Mouse (Mus musculus) left cerebral cortex, postnatal 36 days (tissue): ENCODE results near the gene Gmppa. TPM values are rescaled to one million over a fixed set of nuclear protein-coding genes. Genes with fewer than 3 reads are reported as not detected.

Experiments used
- DNase-seq, 2 experiments: peaks; one replicate each; pipeline ENCODE4 v3.0.0; 2021 to 2022; ENCODE audit warnings: low spot score in 2 of 2, mixed read lengths in 1 of 2
- intact Hi-C: fragments of 180-260 bp; cut with DNase I; formaldehyde crosslinking; loops from one replicate; pipeline ENCODE4 v1.15.1; 2025
- total RNA-seq, 2 experiments: library from RNA; stranded (reverse); gene quantifications; 2 replicates each; pipeline ENCODE4 v1.2.3; 2021

Gmppa gene
- total RNA-seq, 2 experiments from 2014 or later = 50.0 to 59.0 TPM

DNA sequence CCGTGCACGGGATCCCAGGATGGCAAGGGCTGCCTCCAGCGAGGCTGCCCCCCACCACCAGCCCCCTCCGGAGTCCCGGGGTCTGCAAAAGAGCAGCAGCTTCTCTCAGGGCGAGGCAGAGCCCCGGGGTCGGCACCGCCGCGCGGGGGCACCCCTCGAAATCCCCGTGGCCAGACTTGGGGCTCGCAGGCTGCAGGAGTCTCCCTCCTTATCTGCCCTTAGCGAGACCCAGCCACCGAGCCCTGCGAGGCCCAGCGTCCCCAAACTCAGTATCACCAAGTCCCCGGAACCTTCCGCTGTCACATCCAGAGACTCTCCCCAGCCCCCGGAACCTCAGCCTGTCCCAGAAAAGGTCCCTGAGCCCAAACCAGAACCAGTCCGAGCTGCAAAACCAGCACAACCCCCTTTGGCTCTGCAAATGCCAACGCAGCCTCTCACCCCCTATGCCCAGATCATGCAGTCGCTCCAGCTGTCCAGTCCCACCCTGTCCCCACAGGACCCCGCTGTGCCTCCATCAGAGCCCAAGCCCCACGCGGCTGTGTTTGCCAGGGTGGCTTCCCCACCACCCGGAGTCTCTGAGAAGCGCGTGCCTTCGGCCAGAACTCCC lies 13.4 kb upstream of the Gmppa start:
- intact Hi-C loops = no loop called here

DNA sequence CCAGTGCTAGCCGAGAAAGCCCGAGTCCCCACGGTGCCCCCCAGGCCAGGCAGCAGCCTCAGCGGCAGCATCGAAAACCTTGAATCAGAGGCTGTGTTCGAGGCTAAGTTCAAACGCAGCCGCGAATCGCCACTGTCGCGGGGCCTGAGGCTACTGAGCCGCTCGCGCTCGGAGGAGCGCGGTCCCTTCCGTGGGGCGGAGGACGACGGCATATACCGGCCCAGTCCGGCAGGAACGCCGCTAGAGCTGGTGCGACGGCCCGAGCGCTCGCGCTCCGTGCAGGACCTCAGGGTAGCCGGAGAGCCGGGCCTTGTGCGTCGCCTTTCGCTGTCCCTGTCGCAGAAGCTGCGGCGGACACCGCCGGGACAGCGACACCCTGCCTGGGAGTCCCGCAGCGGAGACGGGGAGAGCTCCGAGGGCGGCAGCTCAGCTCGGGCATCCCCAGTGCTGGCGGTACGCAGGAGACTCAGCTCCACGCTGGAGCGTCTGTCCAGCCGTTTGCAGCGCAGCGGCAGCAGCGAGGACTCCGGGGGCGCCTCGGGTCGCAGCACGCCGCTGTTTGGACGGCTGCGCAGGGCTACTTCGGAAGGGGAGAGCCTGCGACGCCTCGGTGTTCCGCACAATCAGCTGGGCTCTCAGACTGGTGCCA lies 12.8 kb upstream of the Gmppa start:
- no peak for DNase-seq
- intact Hi-C loops = no loop called here

More for the DNA sequence above, 13.4 kb upstream of the Gmppa start:
- no peak for DNase-seq

DNA sequence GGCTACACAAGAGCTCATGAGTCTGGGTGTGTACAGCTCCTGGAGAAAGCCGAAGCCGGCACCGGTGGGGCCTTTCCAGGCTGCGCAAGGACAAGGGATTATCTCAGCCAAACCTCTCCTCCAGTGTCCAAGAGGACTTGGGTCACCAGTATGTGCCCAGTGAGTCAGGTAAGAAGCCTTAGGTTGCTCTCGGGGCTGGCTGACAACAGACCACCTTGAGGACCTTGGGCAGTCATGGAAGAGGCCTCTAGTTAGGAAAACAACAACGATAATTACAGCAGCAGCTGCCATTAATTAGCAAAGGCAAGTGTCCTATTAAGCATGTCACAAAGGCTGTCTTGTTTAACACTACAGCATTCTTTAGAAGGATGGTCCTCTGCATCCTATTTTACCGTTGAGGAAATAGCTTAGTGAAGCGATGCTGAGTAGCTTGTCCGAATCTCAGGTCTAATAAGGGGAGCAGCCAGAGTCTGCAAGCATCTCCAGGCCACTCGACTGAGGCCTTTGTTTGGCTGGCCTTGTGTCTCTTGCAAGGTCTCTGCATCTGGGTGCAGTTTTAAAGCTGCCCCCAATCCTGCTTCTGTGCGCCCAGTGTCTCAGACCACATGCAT lies 11.8 kb upstream of the Gmppa start:
- intact Hi-C loops = no loop called here
- no peak for DNase-seq

DNA sequence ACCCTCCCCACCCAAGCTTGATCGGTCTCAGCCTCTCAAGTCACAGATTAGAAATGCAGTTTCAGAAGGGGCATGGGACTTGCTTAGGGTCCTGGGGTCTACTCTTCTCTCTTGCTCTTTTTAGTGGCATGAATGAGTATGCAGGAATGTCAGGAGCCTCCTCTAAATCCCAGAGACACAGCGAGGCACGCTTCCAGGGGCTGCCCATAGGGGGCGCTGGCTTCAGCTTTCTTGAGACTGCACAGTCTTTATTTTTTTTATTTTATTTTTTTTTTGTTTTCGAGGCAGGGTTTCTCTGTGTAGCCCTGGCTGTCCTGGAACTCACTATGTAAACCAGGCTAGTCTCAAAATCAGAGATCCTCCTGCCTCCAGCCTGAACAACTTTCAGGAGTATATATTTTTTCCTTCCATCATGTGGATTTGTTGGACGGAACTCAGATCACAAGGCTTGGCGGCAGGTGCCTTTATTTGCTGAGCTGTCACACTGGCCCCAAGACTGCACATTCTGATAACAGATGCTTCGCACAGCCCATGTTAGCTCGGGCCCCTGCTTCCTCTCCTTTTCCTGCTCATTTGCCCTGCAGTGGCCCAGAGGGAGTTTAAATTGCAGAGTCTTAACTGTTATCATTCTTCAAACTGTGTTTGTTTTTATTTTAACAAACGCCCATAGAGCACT lies 9.8 kb upstream of the Gmppa start:
- intact Hi-C loops = no loop called here
- DNase-seq = peak in 1 of 2 experiments; percentile 51

DNA sequence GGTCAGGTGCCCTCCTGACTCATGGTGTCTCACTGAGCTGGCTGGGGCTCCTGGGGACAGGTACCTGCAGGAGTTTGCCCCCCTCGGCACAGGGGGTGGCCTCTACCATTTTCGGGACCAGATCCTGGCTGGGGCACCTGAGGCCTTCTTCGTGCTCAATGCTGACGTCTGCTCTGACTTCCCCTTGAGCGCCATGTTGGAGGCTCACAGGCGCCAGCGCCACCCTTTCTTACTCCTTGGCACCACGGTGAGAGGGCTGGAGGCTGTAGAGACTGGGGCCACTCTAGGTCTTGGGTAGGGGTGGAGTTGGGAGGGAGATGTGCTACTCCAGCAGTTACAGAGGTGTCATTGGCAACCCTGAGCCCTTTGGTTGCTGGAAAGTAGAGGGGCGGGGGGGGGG lies 3.1 kb downstream of the Gmppa start:
- DNase-seq = no peak
- intact Hi-C loops = no loop called here

DNA sequence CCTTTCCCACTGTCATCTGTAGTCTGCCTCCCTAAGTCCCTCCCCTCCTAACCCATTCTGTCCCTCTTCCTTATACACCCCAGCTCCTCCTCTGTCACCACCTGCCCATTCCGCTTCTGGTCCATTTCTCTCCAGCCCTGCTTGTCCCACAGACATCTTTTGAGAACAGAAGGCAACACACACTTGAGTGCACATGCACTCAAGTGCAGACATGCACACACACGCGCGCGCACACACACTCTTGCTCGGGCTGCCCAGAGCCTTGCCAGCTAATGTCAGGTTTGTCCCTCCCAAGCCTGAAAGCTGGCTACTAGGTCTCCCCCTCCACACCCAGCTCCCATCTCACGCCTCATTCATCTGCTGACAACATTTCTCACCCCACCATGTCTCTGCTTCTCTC lies 4.9 kb downstream of the Gmppa start:
- intact Hi-C loops = no loop called here
- DNase-seq = no peak

DNA sequence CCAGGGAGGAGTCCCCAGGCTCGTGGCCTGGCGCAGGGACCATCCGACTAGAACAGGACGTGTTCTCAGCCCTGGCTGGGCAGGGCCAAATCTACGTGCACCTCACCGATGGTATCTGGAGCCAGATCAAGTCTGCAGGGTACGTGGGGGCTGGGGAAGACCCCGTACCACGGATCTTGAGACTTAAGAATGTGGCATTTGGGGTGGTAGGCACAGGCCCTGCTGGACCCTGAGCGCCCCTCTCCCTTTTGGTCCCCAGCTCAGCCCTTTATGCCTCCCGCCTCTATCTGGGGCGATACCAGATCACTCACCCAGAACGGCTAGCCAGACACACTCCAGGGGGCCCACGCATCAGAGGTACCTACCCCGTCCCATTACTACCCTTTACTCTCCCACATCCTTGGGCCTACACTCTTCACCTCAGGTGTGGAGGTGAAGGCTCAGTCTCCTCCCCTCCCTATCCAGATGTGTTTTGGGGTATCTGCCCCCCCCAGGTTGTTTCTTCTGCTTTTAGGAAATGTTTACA lies 5.8 kb downstream of the Gmppa start:
- intact Hi-C loops = no loop called here
- DNase-seq = no peak

DNA sequence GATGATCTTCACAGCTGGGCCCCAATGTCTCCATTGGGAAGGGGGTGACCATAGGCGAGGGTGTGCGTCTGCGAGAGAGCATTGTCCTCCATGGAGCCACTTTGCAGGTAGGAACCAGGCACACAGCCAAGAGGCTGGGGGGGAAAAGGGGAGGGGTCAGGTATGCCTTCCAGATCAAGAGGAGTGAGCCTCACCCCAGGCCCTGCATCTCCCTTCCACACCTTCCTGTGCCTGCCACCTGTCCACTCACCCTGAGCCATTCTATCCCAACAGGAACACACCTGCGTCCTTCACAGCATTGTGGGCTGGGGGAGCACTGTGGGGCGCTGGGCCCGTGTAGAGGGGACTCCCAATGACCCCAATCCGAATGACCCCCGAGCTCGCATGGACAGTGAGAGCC lies 6.4 kb downstream of the Gmppa start:
- no peak for DNase-seq
- intact Hi-C loops = no loop called here

DNA sequence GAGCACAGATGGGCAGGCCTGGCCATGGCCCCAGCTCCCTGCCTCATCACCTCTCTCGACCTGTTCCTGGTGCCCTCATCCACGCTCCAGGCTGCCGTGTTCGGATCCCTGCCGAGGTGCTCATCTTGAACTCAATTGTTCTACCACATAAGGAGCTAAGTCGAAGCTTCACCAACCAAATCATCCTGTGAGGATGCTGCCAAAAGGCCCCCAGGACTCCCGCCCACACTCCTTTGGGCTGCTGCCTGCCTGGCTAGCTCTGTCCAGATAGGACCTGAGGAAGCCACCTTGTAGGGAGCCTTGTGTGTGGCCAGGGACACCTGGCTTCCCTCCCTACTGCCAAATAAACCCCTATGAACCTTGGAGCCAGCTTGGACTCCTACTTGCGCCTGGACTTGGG lies 7.1 kb downstream of the Gmppa start:
- no peak for DNase-seq
- intact Hi-C loops = no loop called here

DNA sequence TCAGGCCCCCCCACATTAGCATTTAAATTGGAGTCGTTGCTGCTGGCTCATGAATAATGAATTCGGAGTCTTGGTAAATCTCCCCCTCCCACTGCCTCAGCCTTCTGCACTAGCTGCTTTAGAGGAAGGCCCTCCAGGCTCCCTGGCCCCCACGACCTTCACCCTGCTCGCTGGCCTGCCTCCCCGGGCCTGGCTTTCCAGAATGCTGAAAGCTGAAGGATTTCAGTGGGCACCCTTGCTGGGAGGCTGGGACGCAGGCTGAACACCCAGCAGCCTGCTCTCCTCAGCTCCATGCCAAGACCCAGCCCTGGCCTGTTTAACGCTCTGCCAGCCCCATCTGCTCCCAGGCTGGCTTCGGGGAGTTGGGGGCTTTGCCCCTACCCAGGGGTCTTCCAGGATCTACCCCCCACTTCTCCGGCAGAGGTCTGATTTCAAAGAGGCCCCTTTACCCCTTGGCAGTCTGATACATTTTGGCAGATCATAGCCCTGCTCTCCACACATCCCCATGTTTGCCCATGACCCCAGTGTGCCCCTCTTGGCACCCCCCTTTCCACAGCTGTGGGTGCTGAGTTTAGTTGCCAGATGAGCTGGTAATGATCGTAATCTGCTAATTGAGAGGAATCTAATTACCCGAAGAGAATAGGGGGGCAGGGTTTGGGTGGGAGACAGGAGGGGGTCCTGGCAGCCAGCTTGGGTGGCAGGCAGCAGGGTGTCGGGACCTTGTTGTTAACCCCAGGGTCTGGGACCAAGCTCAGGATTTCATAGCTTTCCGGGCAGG lies 7.7 kb downstream of the Gmppa start:
- intact Hi-C loops = loop anchor here (2.0 kb wide), 1 partner anchor 15 kb away; no protein-coding TSS in a partner anchor
- DNase-seq = no peak

DNA sequence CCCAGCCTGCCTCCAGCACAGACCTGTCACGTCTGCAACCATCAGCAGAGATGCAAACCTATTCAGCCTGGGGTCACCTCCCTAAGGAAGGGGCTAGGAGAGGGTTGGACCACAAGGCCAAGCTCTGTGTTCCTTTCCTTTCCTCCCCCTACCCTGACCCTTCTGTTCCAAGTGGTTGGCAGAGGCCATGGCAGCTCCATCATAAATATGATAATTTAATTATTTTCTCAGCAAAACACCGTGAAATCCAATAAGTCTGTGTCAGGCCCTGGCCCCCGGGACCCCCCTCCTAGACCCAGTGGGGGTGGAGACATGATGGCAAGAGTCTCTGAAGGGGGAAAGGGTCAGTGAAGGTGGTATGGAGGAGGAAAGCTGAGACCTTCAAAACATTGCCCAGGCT lies 8.5 kb downstream of the Gmppa start:
- intact Hi-C loops = loop anchor here (2.0 kb wide), 1 partner anchor 15 kb away; no protein-coding TSS in a partner anchor
- DNase-seq = no peak

DNA sequence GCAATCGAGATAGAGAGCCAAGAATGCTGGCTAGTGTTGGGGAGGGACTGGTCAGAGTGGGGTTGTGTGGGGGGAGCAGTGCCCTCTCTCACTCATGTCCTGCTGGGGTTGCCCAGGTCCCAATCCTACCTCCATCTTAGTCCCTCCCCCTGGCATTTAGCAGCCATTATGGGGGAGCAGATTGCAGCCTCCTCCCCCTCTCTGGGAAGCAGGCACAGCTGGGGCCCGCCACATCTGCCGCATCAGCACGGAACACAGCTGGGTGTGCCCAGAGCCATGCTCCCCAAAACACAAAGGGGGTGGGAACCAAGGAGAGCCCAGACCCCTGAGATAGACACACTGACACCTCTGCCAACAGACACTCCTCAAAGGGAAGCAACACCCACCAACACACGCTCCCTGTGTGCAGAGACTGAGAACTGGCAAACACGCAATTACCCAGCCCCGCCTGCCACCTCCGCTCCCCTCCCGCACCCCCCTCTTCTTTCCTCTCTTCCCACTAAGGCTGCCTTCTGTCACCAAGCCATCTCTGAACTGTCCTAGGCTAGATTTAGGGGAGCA lies 9.5 kb downstream of the Gmppa start:
- intact Hi-C loops = loop anchor here (1.0 to 5.0 kb wide), 3 partner anchors 14 to 103 kb away; no protein-coding TSS in a partner anchor
- peak; percentile 56 to 59 for DNase-seq

DNA sequence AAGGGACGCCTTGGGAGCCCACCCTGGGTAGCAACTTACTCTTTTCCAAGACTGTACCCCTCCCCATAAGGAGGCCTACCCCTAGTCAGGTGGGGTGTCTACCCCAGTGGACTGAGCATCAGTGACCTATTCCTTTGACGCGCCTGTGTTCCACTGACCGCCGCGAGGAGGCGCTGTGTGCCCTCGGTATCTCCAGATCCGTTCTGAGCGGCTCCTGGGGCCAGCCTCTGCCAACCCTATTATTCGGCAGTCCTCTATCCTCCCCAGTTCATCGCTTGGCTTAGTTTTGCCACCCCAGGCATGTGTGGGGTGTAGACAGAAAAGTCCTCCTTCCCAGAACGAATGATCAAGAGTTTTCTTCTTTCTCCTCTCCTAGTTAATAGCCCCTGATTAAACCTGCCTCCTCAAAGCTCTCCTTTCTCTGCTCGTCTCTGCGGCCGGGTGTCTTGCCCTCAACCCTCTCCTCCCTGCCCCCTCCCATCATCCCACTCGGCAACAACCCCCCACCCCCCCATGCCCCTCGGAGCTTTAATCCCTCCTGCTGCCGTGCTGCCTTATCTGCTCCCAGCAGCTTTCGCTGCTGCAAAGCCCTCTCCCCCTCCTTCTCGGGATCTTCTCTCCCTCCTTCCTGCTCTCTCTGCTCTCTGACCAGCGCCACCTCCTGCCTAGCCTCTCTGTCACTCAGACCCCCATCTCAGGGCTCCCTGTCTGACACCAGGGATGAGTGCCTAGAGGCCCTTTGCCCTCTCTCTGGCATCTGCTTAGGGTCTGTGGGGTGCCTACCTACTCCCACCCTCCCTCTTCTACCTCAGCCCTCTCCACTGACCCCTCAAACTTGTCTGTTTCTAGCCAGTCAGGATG lies 10.3 kb downstream of the Gmppa start:
- peak; percentile 58 to 68 for DNase-seq
- intact Hi-C loops = loop anchor here (1.0 to 5.0 kb wide), 3 partner anchors 13 to 104 kb away; no protein-coding TSS in a partner anchor

DNA sequence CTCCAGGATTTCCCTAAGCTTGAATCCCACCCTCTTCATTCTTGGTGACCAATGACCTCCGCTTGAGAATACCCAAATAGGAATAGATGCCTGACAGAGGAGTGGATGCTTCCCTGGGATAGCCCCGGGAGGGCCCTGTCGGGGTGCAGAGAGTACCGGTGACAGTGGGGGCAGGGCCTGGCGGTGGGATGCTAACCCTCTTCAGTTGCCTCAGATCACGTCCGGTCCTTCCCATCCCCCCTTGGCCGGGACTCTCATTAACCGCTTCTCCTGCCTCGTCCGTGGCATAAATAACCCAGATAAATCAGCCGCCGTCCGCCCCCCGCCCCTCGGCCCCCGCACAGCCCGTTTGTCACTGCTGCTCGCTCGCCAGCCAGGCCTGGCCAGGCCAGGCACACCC lies 10.9 kb downstream of the Gmppa start:
- no peak for DNase-seq
- intact Hi-C loops = loop anchor here (5.0 kb wide), 1 partner anchor 104 kb away; no protein-coding TSS in a partner anchor

DNA sequence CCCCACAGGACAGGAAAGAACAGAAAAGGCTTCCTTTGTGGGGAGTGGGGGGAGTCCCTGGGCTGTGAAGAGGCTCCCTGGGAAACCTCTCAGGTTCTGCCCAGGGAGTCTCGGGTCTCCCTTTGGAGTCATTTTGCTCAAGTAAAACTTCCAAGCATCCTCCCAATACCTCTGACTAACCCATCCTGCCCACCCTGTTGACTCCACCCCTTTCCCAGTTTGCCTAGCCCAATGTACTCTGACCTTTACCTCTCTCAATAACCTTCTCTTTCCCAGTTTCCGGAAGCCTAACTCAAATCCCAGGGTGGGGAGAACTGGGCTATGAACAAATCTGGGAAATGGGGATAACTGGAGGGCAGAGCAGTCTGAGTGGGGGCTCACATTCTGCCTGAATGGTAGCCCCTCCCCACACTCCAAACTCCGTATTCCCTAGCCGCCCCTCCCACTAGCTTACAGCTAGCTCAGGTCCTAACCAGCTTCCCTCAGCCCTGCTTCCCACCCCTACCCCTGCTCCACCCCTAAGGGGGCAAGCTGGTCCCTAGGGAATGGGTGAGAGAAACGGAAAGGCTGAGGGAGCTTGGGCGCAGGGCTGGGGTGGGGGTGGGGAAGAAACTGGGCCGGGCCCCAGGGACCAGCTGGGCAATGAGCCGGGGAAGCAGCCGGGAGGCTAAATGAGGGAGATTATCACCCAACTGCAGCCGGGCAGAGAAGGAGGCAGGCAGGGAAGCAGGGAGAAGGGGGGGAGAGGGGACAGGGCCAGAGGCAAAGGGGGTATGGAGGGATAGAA lies 11.7 kb downstream of the Gmppa start:
- DNase-seq = no peak
- intact Hi-C loops = loop anchor here (5.0 kb wide), 1 partner anchor 105 kb away; no protein-coding TSS in a partner anchor

DNA sequence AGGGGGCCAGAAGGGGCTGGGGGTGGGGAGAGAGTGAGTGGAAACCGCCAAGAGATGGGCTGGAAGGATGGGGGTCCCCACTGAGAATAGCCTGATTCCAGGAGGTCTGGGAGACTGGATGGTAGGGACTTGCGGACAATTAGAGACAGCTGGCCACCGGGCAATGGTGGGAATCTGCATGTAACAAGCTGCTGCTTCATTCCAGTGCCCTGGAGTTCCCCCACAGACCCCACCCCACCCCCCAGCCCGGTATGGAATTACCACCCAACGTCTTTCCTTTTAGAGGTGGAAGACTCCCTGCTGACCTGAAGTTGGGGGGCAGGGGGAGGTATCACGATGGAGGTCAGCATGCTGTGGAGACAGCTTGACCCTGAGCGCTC lies 12.3 kb downstream of the Gmppa start:
- intact Hi-C loops = loop anchor here (5.0 kb wide), 1 partner anchor 106 kb away; no protein-coding TSS in a partner anchor
- no peak for DNase-seq

DNA sequence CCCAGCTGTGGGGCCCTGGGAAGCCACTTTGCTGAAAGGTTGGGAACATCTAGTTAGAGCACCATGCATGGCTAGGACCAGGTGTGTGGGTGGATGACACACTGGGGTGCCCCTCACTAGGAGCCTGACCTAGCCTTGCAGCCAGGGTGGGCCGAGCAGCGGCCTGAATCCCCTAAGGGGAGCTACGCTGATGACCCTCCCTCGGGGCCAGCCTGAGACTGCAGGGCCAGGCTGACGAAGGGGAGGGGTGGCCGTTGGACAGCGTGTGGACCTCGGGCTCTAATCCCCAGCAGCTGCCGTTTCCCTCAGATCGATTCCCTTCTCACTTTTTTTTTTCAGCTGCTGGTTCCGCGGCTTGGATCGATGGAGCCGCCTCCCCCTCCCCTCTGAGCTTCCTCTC lies 13.2 kb downstream of the Gmppa start:
- no peak for DNase-seq
- intact Hi-C loops = loop anchor here (5.0 kb wide), 1 partner anchor 107 kb away; no protein-coding TSS in a partner anchor
